8 mouse cellular contexts compared by ENCODE assay signal in the genomic region with DNA sequence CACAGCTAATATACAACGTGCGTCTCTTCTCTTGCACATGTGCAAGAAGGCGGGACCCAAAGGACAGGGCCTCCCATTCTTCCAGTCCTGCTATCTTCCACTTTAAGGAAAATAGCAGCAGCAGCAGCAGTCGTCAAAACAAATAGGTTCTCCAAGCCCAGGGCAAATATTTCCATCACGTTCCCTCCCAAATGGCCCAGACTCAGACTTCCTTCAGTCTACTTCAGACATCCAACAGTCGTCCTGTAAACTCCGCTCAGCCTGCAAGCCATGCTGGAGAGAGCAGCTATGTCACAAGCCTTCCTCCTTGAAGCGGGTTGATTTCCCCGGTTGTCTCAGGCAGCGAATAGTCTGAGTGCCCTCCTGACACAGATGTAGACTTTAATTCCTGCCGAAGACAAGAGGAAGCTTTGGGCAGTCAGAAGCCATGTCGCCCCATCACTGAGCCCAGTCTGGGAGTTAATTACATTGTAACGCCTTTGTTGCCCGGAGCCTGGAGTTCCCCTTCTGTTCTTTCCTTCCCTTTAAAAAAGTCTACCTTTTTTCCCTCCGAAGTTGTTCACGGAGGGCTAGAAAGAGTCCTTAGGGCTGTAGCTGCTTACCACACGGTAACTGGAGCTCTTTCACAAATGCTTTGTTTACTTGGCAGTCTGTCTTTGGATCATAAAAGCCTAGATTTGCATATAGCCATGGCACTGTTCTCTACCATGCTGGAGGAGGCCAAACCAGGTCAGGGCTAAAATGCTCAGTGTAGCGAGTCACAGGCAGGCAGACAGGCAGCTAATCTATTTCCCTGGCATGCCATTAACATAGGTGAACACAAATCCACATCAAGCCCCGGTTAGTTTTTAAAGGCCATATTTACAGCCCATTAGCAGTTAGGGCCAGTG.
DNase-seq lines count a peak whose midpoint lies in the region; ATAC-seq and TF ChIP-seq lines count a peak whose summit lies in the region.

No protein-coding gene starts in this region.

- TF ChIP-seq EP300 in lung, postnatal 0 days (IDR thresholded peaks at IDR 0.05): no peak

- TF ChIP-seq CTCF in lung, postnatal 0 days (IDR thresholded peaks at IDR 0.05): no peak

- ATAC-seq in lung, postnatal 0 days: 0 out of 2 replicates have a peak, but pooled peaks have one; percentile 16
- no peak for ATAC-seq in heart, embryonic 16.5 days (replicated peaks; ENCODE audit: extremely low read depth, insufficient read depth, low FRiP score)

- no peak overlapping the region for H3K9ac ChIP-seq in lung, postnatal 0 days (replicated peaks; ENCODE audit: low read depth)
- H3K9ac ChIP-seq in heart, embryonic 16.5 days (ENCODE audit: low read length): no peak overlapping the region

- intact Hi-C loops in gastrocnemius, postnatal 36 days (cut with DNase I): no loop called here
- intact Hi-C loops in left cerebral cortex, postnatal 10 days (cut with DNase I): no loop called here

- H3K4me1 ChIP-seq in lung, postnatal 0 days (ENCODE audit: insufficient read depth, low read depth, low read length): peaks cover 8% of the 10 kb centered on the region
- peaks cover 4% of the 10 kb centered on the region for H3K4me1 ChIP-seq in heart, embryonic 16.5 days (ENCODE audit: control insufficient read depth, insufficient read depth, low read length)

- H3K36me3 ChIP-seq in lung, postnatal 0 days (ENCODE audit: insufficient read depth, low read length): no peaks in the 10 kb centered on the region
- no peaks in the 10 kb centered on the region for H3K36me3 ChIP-seq in heart, embryonic 16.5 days (ENCODE audit: control insufficient read depth, insufficient read depth)

- no peak for DNase-seq in lung, postnatal 0 days (ENCODE audit: low spot score)
- DNase-seq in lung, postnatal 36 days: no peak
- peak; percentile 43 for DNase-seq in large intestine, adult 2 months (ENCODE audit: low read depth, low spot score)
- DNase-seq in testis, postnatal 14 days (ENCODE audit: low spot score): peak; percentile 33
- DNase-seq in adipocyte (ENCODE audit: low spot score): no peak
- DNase-seq in gastrocnemius, postnatal 36 days: no peak
- DNase-seq in left cerebral cortex, postnatal 10 days (ENCODE audit: extremely low spot score in 1 of 2, low spot score in 2 of 2): no peak

- no peaks in the 10 kb centered on the region for H3K9me3 ChIP-seq in lung, postnatal 0 days (ENCODE audit: low read length)
- H3K9me3 ChIP-seq in heart, embryonic 16.5 days (replicated peaks; ENCODE audit: control insufficient read depth, low read length): no peaks in the 10 kb centered on the region

- no peaks in the 10 kb centered on the region for H3K27me3 ChIP-seq in lung, postnatal 0 days (replicated peaks; ENCODE audit: insufficient read depth, low read length)
- H3K27me3 ChIP-seq in heart, embryonic 16.5 days (ENCODE audit: control insufficient read depth, insufficient read depth, low read length): no peaks in the 10 kb centered on the region

- no peak overlapping the region for H3K27ac ChIP-seq in lung, postnatal 0 days (ENCODE audit: low read length)
- H3K27ac ChIP-seq in heart, embryonic 16.5 days (ENCODE audit: low read length): peak overlapping the region; percentile 53

- no peak overlapping the region for H3K4me2 ChIP-seq in lung, postnatal 0 days (replicated peaks; ENCODE audit: low read depth, low read length)
- H3K4me2 ChIP-seq in heart, embryonic 16.5 days (ENCODE audit: low read depth, low read length): no peak overlapping the region

- 37% methylated on average over 19 of the region's 19 CpGs for WGBS in lung, postnatal 0 days
- 52% methylated on average over 19 of the region's 19 CpGs for WGBS in heart, embryonic 16.5 days
- WGBS in large intestine, adult 2 months: 17% methylated on average over 19 of the region's 19 CpGs

- H3K4me3 ChIP-seq in lung, postnatal 0 days (ENCODE audit: low read depth, low read length): no peak overlapping the region
- no peak overlapping the region for H3K4me3 ChIP-seq in heart, embryonic 16.5 days (ENCODE audit: low read length)

Comparison
In these comparisons a context has a peak if more than half of its experiments do, and no peak if none do; other contexts are left out.
1. DNase-seq: peak in large intestine, adult 2 months (single experiment) and testis, postnatal 14 days (single experiment); none in lung, postnatal 0 days (single experiment), lung, postnatal 36 days (single experiment), adipocyte (single experiment), gastrocnemius, postnatal 36 days (0 of 2) and left cerebral cortex, postnatal 10 days (0 of 2).